Mouse (Mus musculus): Measurements from ENCODE around the gene Arhgef11.

DNA sequence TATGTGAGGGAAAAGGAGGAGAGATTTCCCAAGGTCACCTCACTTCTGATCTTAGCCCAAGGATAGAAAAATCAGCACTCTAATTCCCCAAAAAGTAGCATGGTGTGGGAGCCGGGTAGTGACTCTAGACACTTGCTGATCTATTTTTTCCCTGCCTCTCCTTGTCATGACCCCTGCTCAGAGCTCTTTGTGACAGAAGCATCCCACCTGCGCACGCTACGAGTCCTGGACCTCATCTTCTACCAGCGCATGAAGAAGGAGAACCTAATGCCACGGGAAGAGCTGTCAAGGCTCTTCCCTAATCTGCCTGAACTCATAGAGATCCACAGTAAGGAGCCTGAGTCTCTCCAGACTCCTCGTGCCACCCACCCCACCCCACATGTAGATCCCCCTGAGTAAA, 108.8 kb downstream of the Arhgef11 start:
- TF ChIP-seq CTCF (IDR thresholded peaks at IDR 0.05; ENCODE audit: extremely low read depth, insufficient read length, insufficient replicate concordance, low read depth, low read length) (no peak), POLR2A (IDR thresholded peaks at IDR 0.05; ENCODE audit: low read depth, low read length) (no peak)
